24 mouse cellular contexts compared by ENCODE assay signal in genomic region chr1:143733914-143734410, GRCm38 (mm10).
"Had no signal": no experiment of that assay in that cellular context is flagged by ENCODE, and none has a peak within 500 bp of the region (broad histone marks: within the 10 kb centered on the region; RNA-seq: fewer than 3 reads in every experiment).

No protein-coding gene starts in this region.

- H3K9me3 ChIP-seq: heart, embryonic 10.5 days; hindbrain, embryonic 13.5 days; hindbrain, embryonic 15.5 days; intestine, embryonic 15.5 days; limb, embryonic 10.5 days; limb, embryonic 12.5 days; liver, embryonic 13.5 days; liver, embryonic 15.5 days had no signal

- ATAC-seq: hindbrain, postnatal 0 days; intestine, embryonic 15.5 days; intestine, postnatal 0 days; liver, postnatal 0 days had no signal

- H3K4me1 ChIP-seq: heart, embryonic 10.5 days; heart, embryonic 12.5 days; hindbrain, embryonic 13.5 days; hindbrain, embryonic 15.5 days; intestine, embryonic 15.5 days; limb, embryonic 10.5 days; limb, embryonic 12.5 days; liver, embryonic 13.5 days had no signal

- DNase-seq: gastrocnemius, postnatal 14 days; gastrocnemius, postnatal 36 days; heart, adult 18-20 months; heart, postnatal 10 days; kidney, adult 18-20 months; kidney, adult 8-10 months; kidney, postnatal 10 days; kidney, postnatal 25 days; kidney, postnatal 4 days; liver; liver, embryonic 13.5 days; liver, postnatal 0 days had no signal

- H3K9ac ChIP-seq: heart, embryonic 12.5 days; hindbrain, embryonic 13.5 days; hindbrain, embryonic 15.5 days; intestine, embryonic 15.5 days; limb, embryonic 12.5 days; liver, embryonic 13.5 days; liver, embryonic 15.5 days; liver, postnatal 0 days had no signal

- H3K4me3 ChIP-seq: heart, embryonic 10.5 days; heart, embryonic 12.5 days; hindbrain, embryonic 13.5 days; hindbrain, embryonic 15.5 days; intestine, embryonic 15.5 days; layer of hippocampus, adult 2 months; left cerebral cortex, adult 2 months; limb, embryonic 10.5 days; limb, embryonic 12.5 days; liver, embryonic 13.5 days; liver, embryonic 15.5 days had no signal

- H3K36me3 ChIP-seq: heart, embryonic 10.5 days; heart, embryonic 12.5 days; hindbrain, embryonic 13.5 days; hindbrain, embryonic 15.5 days; intestine, embryonic 15.5 days; limb, embryonic 10.5 days; limb, embryonic 12.5 days; liver, embryonic 13.5 days; liver, embryonic 15.5 days had no signal

- H3K27ac ChIP-seq: heart, embryonic 10.5 days; hindbrain, embryonic 13.5 days; hindbrain, embryonic 15.5 days; hindbrain, postnatal 0 days; intestine, embryonic 15.5 days; layer of hippocampus, adult 2 months; left cerebral cortex, adult 2 months; limb, embryonic 10.5 days; limb, embryonic 12.5 days; liver, embryonic 13.5 days; liver, embryonic 15.5 days had no signal
